Mouse (Mus musculus): ENCODE results near the gene Cntnap5a.
"Not testable (repeated sequence)": the region's sequence is repeated elsewhere in the genome, so short reads cannot be mapped to it uniquely, and the experiment has no call there.

Gene Cntnap5a

DNA sequence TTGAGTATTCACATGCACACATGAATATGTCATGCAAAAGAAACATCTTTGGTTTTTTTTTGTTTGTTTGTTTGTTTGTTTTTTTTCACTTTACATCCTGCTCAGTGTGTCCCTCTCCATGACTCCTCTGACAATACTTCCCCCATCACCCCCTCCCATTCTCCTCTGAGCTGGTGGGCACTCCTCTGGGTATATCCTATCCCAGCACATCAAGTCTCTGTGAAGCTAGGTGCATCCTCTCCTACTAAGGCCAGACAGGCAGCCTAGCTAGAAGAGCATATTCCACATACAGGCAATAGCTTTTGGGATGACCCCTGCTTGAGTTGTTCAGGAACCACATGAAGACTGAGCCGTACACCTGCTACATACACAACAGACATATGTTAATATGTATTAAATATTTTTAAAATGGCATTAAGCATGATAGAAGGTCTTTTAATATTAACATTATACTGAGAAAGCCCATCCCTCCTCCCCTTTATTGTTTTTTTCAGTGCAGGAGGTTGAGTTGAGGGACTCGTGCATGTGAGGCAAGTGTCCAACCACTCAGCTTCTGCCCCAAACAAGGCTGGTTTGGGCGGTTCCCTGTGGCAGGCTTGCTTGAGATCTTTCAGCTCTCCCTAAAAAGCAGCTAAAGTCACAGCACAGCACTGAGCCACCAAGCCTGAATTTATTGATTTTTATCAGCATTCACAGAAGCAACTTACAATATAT, 422.6 kb downstream of the Cntnap5a start:
- DNase-seq = no peak

DNA sequence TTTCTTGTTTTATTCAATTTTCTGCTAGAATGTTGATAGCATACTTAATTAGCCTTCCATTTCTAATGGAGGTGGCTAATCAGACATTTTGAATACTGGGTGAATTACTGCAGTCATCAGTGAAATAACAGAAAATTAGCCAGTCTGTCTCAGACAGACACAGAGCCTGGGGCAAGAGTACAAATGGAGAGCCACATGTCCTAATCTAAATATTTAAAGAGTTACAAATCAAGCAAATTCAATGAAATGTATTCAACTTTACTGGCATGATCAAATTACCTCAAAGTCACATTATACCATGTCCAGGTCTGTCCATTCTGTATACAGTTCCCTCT, 423.1 kb downstream of the Cntnap5a start:
- DNase-seq = no peak

DNA sequence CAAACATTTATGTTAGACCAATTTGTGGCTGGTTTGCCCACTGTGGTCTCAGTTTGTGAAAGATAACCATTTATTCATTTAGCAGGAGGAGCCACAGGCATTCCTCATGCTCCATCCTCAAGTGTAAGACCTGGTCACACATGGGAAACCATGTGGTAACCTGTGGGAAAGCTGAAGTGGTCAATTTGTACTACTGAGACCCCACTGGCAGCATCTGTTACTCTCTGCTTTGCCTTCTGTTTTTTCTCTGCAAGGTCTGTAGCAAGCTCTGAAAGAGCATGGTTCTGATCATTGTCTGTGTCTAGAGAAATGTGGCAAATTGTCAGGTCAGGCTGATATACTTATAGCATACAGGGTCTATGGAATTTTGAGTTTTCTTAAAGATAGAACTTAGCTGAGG, 423.8 kb downstream of the Cntnap5a start:
- no peak for DNase-seq

DNA sequence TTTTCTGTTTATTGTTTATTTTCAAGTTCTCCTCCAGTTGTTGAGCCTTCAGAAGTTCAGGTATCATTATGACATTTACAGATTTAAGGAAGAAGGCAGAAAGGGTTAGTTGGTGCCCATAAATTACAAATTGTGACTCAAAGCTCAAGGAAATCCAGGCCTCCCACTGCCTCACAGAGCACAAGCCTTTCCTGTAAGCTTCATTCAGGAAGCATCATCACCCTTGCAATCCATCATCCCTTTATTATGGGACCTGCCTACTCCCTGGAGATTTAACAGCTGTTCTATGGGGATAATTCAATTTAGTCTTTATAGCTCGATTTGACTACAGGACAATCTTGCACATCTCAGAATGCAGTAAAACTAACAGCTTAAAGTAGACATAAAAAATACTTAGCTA, 441.2 kb downstream of the Cntnap5a start:
- no peak for DNase-seq

DNA sequence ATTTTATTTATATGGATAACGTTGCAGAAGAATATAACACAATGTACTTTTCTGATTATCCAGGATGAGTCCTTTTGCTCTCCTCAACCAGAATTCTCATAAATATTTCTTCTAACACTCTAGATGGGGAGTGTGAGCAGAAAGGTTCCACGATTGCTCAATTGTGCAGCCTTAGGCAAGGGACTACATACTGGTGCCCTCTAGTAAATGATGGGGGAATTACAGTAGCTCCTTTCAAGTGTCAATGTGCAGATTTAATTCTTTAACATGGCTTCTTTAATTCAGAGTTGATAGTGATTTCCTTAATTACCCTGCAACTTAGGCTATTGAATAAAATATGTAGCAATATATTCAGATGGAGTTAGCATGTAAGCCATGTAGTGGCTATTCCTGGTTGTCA, 442.5 kb downstream of the Cntnap5a start:
- DNase-seq = no peak

DNA sequence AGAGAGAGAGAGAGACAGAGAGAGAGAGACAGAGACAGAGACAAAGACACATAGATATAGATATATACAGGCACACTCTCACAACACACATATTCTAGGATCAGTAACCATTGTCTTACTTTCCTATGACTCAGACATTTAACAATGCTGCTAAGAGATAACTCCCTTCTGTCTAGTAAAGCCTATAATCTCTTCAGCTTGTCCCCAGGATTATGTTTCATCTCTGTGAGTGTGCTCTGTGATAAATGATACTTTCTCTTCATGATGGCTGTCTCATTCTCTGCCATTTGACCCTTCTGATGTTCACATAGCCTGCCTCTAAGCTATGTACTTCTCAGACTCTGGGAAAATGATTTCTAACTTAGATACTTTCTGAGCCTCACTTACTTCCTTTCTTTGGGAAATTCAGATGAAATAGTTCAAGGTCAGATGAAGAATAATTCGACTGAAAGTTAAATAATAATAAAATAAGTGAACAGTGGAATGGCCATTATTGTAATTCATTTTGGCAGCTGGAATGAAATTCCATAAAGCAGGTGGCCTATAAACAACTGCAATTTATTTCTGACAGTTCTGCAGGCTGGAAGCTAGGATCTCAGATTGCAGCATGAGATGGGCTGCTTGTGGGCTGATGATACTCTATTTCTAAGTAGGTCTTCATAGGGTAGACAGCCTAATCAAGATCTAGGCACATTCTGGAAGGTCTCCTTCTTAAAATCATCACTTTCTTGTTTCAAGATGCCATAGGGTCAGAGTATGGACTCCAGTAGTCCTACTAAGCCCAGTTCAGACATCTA, 444.1 kb downstream of the Cntnap5a start:
- DNase-seq = no peak

DNA sequence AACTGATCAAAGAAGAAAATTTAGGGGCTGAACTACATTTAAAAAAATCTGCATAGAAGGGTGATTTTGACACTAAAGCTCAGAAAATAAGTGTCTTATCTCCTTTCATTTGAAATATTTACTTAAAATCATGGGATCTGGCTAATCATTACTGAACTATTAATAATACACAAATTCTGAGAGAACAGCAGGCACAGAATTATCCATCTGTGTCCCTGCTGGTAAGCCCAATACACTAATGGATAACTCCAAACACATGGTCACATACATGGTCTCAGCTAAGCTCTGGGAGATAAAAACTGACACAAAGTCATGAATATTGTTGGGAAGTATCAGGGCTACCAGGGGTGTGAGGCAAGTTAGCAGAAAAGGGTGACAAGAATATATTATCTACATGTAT, 447.9 kb downstream of the Cntnap5a start:
- DNase-seq = no peak

DNA sequence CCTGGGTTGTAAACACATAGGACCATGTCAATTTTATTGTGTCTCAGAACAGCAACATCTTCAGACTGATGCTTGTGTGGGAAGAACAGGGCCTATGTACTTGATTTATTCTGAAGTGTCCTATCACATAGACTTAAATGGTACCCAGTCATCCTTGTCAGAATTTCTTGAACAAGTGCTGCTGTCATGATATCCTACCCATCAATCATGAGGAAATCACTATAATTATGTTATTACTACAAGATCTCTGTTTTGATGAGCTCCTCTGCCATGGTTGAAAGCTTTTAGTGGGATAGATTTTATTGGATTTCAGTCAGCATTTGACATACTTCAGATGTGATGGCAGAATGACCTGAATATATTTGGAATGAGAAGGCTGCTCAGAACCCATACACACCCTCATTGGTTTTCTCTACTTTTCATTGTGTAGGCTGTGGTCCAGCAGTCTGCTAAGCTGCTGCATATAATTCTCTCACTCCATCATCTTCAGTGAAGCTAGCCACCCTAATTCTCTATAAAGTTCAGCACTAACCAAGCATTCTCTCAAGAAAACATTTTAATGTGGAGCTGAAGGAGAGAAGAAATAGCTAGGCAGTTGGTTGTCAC, 465.3 kb downstream of the Cntnap5a start:
- DNase-seq = no peak

DNA sequence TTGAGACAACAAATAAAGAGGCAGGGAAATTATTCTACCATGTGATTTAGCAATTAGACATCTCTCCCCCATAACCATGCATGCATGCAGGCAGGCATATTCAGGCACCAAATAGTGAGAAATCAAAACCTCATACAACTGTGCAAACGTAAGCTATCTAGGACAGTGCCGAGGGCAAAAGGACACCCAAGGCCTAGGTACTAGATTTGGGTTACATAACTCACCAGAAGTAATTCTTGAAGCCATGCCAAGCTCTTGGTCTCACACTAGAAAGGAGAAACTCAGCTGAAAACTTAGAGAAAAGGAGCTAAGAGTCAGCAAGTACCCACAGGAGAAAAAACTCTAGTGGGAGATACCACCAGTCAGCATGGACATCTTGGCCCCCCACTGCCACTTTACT, 499.9 kb downstream of the Cntnap5a start:
- DNase-seq = no peak

DNA sequence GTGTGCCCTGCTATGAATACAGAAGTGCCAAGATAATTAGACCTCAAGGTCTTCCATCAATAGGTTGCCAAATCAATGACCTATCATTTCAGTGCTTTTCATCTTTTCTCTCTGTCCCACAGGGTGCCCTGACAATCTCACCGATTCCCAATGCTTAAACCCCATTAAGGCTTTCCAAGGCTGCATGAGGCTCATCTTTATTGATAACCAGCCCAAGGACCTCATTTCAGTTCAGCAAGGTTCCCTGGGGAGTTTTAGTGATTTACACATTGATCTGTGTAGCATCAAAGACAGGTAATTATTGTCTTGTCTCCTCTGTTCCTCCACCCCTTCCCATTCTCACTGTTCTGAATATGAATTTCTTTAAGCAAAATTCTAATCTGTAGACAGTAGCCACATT, 503.6 kb downstream of the Cntnap5a start:
- DNase-seq = not testable (repeated sequence)

DNA sequence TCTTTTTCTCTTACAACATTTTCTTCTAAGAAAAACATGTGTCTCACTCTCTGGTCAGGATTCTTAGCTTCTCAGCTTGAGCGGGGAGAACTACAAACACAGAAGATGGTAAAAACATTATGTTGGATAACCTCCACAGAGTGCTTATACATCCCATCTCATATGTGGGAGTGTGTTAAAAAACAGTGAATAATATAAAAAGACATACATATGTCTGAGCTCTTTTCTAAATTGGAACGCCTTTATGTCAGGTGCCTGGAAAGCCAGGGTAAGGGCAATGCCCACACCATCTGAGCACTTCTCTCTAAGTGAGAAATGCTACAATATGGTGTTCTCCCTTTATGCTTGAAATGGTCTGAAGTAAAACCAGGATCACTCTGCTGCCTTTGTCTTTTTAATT, 507.7 kb downstream of the Cntnap5a start:
- DNase-seq = no peak

DNA sequence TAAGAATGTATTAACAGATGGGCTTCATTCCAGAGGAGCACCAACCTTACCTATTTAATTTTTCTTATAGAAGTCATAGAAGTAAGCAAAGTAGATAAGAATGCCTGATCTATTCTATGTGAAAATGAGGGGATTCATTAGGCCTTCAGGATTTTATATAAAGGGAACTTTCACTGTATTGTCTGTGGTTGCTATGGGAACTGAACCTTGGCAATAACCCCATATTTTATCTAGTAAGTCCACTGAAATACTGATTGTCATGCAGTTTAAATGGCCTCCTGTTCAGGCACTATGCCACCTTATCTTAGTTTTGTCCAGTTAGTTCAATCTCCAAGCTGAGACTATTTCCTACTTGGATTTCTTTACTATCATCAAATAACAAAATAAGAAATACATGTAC, 532.3 kb downstream of the Cntnap5a start:
- DNase-seq = no peak

DNA sequence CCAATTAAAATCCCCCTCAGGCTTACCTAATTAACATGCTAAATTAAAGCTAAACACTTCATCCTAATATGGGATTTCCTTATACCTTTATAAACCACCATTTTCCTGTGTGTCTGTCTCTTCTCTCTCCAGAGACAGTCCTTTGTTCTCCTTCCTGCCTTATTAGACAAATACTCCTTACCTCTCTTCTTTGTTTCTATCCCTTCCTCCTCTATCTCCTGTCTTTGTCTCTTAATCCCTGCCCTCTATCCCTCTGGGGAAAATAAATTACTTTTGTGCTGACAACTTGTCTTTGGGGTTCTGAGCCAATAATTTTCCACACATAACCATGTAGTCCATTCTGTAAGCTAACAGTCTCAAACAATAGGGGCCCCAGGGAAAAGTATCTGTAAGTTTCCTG, 556.0 kb downstream of the Cntnap5a start:
- DNase-seq = no peak

DNA sequence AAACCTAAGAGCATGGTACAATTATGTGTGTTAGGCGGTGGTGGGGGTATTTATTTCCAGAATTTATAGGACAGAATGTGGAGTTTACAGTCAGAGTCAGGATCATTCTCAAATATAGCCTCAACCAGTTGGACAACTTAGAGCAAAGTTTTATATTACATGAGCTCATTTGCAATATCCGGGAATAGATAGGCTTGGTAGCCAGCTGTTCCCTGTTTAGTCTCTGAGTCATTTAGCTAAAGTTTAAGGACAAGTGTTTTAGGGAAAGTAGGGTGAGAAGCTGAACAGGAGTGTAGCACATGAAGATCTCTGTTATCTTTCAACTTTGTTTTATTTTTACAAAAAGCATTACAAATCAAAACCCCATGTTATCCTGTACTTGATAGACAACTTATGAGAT, 559.3 kb downstream of the Cntnap5a start:
- DNase-seq = no peak

DNA sequence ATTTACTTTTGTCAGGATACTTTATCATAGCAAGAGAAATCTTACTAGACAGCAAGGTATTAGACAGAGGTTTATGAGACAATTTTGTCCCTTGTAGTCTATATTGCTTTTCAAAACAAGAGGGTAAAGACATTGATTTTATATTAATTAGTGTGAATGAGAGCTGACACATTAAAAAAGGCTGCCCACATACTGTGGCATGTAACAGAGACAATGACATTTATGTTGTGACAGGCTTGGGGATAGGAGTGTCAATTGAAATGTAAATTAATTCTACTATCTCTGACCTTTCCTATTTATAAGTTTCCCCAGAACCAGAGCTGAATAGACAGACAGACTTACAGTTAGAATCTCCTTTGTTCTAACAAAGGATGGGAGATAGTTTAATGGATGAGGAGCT, 596.6 kb downstream of the Cntnap5a start:
- no peak for DNase-seq

DNA sequence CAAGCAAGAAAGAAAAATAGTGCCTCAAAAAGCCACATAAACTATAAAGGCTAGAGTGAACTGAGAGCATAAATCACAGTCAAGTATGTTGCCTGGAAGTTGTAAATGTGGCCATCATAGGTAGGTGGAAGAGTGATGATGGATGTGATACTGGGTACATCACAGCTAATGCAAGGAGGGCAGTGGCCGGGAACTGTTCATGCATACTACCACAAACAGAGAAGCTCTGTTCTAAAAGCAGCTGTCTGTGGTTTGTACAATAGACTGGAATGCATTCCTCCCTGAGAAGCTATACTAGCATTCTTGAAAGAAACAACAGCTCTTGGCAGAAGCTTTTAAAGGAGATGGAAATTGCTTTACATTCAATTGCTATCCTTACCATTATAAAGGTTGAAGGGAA, 599.4 kb downstream of the Cntnap5a start:
- no peak for DNase-seq

DNA sequence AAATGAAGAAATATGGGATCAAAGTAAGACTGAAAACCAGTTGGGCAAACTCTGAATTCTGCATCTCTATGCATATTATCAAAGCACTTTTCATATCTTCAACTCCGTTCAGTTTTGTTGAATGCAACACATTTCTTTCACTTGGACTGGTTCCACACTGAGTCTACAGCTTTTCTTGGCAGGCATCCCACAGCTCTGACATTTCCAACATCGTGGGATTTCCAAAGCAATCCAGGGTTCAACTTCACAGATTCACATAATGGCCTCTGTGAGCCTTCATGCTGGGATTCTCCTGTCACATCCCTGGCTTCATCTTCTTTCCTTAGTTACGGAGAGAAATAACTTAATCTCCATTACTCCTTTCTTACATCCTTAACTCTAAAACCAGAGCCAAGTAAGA, 622.0 kb downstream of the Cntnap5a start:
- DNase-seq = no peak

DNA sequence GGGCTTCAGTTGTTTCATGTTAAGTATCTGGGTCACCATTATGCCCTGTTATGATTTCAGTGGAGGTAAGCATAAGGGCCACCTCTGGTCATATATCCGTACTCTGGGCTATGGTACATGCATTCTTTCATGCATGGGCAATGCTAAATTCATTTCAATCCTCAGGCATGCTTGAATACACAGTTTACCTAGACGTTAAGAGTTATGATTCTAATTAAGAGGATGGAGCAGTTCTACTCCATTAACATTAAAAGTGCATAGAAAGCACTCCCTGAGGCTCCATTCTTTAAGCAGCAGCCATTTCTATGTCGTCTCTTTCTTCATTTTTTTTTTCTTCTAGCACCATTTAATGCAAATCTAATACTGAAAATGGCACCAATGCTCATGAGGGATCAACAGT, 627.0 kb downstream of the Cntnap5a start:
- DNase-seq = no peak

DNA sequence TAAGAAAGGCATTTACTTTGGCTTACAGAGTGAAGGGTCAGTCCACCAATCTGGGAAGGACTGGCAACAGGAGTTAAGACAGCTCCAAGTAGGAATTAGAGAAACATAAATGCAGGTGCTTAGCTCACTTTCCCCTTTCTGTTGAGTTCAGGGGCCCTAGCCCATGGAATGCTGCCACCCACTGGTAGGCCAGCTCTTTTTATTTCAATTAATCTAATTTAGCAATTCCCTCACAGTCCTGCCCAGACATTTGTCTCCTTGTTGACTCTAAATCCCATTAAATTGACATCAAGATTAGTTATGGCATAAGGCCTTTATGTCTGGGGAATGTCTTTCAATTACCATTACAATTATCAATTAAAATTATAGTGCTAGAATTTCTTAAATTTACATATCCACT, 628.7 kb downstream of the Cntnap5a start:
- no peak for DNase-seq

DNA sequence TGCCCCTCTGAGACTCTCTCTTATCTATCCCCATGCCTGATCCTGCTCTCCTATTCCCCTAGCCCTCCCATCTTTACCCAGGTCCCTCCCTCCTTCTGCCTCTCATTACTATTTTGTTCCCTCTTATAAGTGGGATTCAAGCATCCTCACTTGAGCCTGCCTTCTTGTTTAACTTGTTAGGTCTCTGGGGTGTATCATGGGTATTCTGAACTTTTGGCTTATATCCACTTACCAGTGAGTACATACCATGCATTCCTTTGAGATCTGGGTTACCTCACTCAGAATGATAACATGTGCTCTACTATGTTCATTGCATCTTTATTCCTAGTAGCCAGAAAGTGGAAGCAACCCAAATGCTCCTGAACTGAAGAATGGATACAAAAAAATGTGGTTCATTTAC, 639.9 kb downstream of the Cntnap5a start:
- no peak for DNase-seq

DNA sequence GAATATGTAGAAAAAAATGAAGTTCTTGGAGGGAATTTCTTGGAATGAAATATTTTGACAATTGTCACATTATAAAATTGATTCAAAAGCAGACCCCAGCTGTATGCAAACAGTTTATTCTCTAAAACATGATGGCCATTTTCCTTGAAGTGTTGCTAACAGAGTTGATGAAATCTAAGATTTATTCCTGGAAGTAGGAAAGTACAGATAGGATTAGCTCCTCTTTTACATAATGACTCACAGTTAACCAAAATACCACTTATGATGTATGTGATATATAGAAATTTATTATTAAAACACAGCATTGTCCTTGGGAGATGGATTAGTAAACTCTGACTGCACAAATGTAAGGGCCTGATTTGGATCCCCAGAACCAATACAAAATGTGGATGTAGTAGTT, 669.1 kb downstream of the Cntnap5a start:
- DNase-seq = no peak

DNA sequence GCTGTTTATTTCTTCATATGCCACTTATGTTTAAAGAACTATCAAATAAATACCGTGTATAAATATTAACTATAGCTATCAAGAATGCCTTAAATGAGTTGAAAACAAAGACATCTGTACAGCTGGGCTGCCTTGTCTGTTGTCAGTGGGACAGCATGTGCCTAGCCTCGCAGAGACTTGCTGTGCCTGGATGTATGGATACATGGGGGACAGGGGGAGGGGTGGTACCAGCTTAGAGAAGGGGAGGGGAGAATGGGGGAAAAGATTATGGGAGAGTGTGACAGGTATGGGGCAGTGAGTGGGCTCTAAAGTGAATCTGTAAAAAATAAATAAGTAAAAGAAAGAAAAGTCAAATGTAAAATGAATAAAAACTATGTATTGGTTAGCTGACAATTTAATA, 681.0 kb downstream of the Cntnap5a start:
- no peak for DNase-seq

DNA sequence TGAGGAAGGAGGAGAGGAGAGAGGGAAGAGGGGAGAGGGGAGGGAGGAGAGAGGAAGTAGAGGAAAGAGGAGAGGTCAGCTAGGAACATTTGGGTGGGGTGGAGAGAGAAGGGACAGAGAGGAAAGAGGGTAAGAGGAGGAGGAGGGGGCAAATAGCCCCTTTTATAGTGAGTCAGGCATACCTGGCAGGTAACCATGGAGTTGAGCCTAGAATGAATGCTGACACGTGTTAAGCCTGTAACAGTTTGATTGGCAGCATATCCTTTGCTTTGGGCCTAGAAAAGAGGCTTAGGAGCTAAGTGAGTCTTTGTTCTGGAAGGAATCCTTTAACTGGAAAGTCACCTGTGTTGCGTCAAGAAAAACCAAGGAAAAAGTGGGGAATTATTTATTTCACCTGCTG, 681.6 kb downstream of the Cntnap5a start:
- no peak for DNase-seq

DNA sequence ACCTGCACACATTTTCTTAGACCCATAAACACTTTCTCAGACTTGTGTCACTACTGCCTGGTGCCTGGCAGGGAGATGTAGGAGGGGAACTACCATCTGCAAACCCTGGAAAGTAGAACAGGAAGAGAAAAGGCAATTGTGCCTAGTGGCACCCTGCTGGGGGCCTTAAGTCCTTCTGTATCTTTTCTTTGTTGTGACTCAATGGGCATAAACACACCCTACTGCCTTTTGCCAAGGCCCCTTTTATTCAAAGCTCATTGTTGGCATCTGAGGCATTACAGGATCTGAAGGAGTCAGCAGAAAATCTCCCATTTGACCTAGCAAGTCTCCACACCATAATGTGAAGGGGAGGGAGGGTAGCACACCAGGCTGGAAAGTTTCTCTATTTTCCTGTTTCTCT, 682.2 kb downstream of the Cntnap5a start:
- no peak for DNase-seq

DNA sequence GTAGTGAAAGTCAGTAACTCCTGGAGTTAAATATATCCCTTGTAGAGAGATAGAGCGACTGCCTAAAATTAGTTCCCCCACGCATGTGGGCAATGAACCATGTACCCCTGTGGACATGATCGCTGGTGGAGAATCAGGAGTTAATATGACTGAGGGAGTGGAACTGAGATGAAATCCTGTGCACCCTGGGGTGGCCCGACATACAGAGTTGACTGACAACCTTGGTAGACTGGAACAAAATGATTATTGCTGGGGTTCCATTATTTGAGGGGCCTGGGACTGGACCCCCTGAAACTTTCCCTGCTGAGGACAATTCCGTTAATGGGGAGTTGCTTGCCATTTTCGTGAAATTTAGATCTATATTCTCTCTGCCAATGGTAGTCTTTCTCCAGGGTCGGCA, 683.0 kb downstream of the Cntnap5a start:
- no peak for DNase-seq
